Mouse (Mus musculus): Measurements from ENCODE around the gene Capzb.

- TF ChIP-seq POLR2A (IDR thresholded peaks at IDR 0.05; ENCODE audit: borderline replicate concordance, extremely low read depth, insufficient read depth, insufficient read length, poor library complexity, severe bottlenecking): no peak
- TF ChIP-seq CTCF (IDR thresholded peaks at IDR 0.05; ENCODE audit: borderline replicate concordance, extremely low read depth, insufficient read depth, insufficient read length): no peak
Measured at GRCm38 (mm10) chr4:139280530-139280929, 87.8 kb downstream of the Capzb start.

Measured in brain, embryonic 14.5 days (tissue).